Mouse (Mus musculus) heart, adult 2 months (tissue): ENCODE data around the gene Atl2. TPM values are rescaled to one million over a fixed set of nuclear protein-coding genes. Genes with fewer than 3 reads are reported as not detected.

Source experiments
- DNase-seq, 2 experiments: peaks; one replicate each; pipeline ENCODE4 v3.0.0; 2021
- H3K27ac ChIP-seq: fragments of 200-600 bp; 2 replicates; pipeline ENCODE4 v1.8.1; 2022
- H3K27me3 ChIP-seq: fragments of 200-500 bp; 2 replicates; pipeline ENCODE4 v1.6.1; 2012; ENCODE audit warnings: mild to moderate bottlenecking, low read length, inconsistent platforms, mixed read lengths; ENCODE audit not compliant: control insufficient read depth, insufficient read depth
- H3K36me3 ChIP-seq: fragments of 200-500 bp; 2 replicates; pipeline ENCODE4 v1.6.1; 2012; ENCODE audit warnings: low read length, inconsistent platforms; ENCODE audit not compliant: control insufficient read depth, insufficient read depth
- H3K4me1 ChIP-seq: fragments of 200-500 bp; 2 replicates; pipeline ENCODE4 v1.6.1; 2011; ENCODE audit warnings: low read length; ENCODE audit not compliant: control insufficient read depth, insufficient read depth
- H3K4me3 ChIP-seq: fragments of 200-600 bp; 2 replicates; pipeline ENCODE4 v1.8.1; 2022
- H3K79me2 ChIP-seq: fragments of 200-500 bp; replicated peaks from 2 replicates; pipeline ENCODE4 v1.6.1; 2012; ENCODE audit warnings: mild to moderate bottlenecking, inconsistent platforms, low read length, moderate library complexity, mixed read lengths; ENCODE audit not compliant: control insufficient read depth, insufficient read depth
- H3K9ac ChIP-seq: fragments of 200-500 bp; 2 replicates; pipeline ENCODE4 v1.6.1; 2012; ENCODE audit warnings: low read depth, mild to moderate bottlenecking, control low read depth, inconsistent platforms, low read length, mixed read lengths
- CTCF ChIP-seq: fragments of 200-600 bp; IDR thresholded peaks from 2 replicates; pipeline ENCODE4 v1.8.1; 2022; ENCODE audit warnings: antibody characterized with exemption, mild to moderate bottlenecking, moderate library complexity
- EP300 ChIP-seq: fragments of 200-500 bp; IDR thresholded peaks from 2 replicates; pipeline ENCODE4 v1.6.1; 2011; ENCODE audit warnings: low read depth, low read length, control low read depth; ENCODE audit not compliant: insufficient read depth
- POLR2A ChIP-seq: fragments of 200-500 bp; IDR thresholded peaks from 2 replicates; pipeline ENCODE4 v1.6.1; 2011; ENCODE audit warnings: mild to moderate bottlenecking, low read depth, low read length, control low read depth; ENCODE audit not compliant: insufficient read depth
- WGBS: fragments of 180-500 bp; shearing (Covaris S2); methylation state at CpG from one replicate; pipeline ENCODE4 v1.1.7; 2018; 5-methylcytosine and 5-hydroxymethylcytosine counted together
- intact Hi-C: fragments of 180-260 bp; cut with DNase I; formaldehyde crosslinking; loops from one replicate; pipeline ENCODE4 v1.15.1; 2025
- polyA plus RNA-seq: library from polyadenylated mRNA; depleted of rRNA; stranded (reverse); fragments of >200 nt; gene quantifications from 2 replicates; pipeline ENCODE4 v1.2.3, GENCODE M21; 2012
- total RNA-seq, 2 experiments: library from RNA; stranded (reverse); gene quantifications; 2 replicates each; pipeline ENCODE4 v1.2.3; 2021

Atl2 gene
- total and polyA plus RNA-seq, 3 experiments: 16.0 to 36.4 (median 31.9) TPM

DNA sequence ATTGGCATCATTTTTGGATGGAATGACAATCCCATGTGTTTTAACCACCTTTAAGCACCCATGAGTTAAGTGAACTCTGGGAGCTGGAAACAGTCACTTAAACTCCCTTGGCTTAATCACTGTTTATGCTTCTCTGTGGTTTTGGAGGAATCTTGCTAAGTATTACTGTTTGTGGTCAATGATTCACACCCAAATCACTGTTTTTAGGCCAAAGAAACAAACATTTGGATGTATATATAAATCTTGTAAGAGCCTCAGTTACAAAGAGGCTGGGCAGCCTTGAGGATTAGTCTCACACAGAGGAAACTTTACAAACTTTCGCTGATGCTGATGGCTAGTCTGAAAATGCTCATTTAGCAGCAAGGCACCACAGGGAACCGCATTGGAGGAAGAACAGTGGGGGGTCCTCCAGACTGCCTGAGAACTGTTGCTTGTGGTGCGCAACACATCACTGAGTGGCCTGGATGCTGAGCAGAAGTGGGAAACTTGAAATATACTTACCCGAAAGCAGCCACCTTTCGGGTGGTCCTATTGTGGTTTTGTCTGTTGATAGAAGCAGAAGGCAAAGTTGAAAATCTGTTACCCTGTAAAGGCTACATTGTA is 36.9 kb upstream of the Atl2 start:
- Histone ChIP-seq H3K9ac (no peak overlapping the region), H3K4me1 (no peaks in the 10 kb centered on the region), H3K36me3 (no peaks in the 10 kb centered on the region), H3K27me3 (no peaks in the 10 kb centered on the region), H3K79me2 (no peaks in the 10 kb centered on the region), H3K27ac (no peak overlapping the region), H3K4me3 (no peak overlapping the region)
- TF ChIP-seq POLR2A (no peak), EP300 (no peak), CTCF (no peak)
- intact Hi-C loops: no loop called here
- WGBS: 89% methylated on average over 5 of the region's 5 CpGs
- DNase-seq: no peak

DNA sequence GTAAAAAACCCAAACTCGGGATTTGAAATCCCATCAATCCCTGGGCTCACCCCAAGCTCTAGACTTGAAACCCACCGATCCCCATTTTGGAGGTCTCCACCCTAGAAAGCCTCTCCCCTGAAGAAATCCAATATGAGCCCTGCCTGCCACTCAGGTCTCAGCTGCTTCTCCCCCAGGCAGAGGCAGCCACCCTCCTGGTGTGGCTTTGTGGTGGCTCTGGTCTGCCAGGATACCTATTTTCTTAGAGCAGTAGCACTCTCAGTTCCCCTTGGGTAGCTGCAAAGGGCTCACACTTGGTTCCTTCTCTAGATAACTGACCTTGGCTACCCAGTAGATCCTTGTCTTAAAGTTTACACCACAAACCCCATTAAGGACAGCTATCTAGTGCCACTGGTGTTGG is 31.2 kb upstream of the Atl2 start:
- Histone ChIP-seq H3K9ac (no peak overlapping the region), H3K79me2 (no peaks in the 10 kb centered on the region), H3K4me1 (no peaks in the 10 kb centered on the region), H3K36me3 (no peaks in the 10 kb centered on the region), H3K27me3 (no peaks in the 10 kb centered on the region), H3K4me3 (no peak overlapping the region), H3K27ac (no peak overlapping the region)
- TF ChIP-seq EP300 (no peak), POLR2A (no peak), CTCF (no peak)
- no peak for DNase-seq
- 85% methylated on average over 2 of the region's 2 CpGs for WGBS
- intact Hi-C loops: no loop called here

DNA sequence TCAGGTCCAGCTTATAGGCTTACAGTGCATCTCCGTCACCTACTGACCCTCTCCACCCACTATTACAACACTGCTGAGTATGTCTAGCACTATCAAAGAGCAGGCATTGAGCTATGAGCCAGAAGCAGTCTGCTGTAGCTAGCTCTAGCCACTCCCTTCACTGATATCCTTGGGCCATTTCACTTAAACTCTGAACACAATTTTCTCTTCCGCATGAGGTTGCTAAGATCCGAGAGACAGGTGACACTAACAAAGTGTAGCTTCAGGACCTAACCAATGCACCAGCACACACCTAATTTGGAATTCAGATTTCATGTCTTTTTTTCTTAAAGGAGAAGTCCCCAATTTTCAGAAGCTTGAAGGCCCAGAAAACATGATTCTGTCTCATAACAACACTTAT is 30.6 kb upstream of the Atl2 start:
- Histone ChIP-seq H3K9ac (no peak overlapping the region), H3K79me2 (no peaks in the 10 kb centered on the region), H3K36me3 (no peaks in the 10 kb centered on the region), H3K27me3 (no peaks in the 10 kb centered on the region), H3K4me3 (no peak overlapping the region), H3K4me1 (no peaks in the 10 kb centered on the region), H3K27ac (no peak overlapping the region)
- DNase-seq: no peak
- intact Hi-C loops: no loop called here
- no peak for TF ChIP-seq EP300
- TF ChIP-seq POLR2A: no peak
- TF ChIP-seq CTCF: no peak
- 86% methylated on average over 3 of the region's 3 CpGs for WGBS

DNA sequence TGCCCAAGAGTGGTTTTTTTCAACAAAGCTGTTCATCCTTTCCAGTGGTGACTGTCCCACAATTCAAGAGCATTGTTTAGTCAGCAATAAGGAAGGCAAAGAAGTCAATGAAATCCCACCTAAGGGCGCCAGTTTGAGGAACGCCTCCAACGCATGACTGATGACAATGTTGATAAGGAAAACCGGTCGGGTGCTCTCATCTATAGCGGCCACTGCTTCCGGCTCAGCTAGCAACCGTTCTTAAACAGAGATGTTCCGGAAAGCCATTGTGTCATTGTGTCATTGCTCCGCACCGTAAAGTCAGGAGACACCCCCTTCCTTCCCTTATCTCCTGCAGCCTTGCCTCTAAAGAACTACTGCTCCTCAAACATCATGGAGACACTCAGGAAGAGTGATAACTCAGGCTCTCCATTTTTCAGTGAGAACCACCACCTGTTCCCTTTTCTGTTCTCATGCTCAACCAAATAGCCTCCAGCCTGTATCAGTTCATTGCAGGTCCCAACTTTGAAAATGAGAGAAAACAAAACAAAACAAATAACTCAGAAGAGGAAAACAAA is 30.0 kb upstream of the Atl2 start:
- TF ChIP-seq EP300: no peak
- no peak for TF ChIP-seq CTCF
- TF ChIP-seq POLR2A: no peak
- Histone ChIP-seq H3K4me3 (no peak overlapping the region), H3K79me2 (no peaks in the 10 kb centered on the region), H3K9ac (no peak overlapping the region), H3K4me1 (no peaks in the 10 kb centered on the region), H3K27me3 (no peaks in the 10 kb centered on the region), H3K36me3 (no peaks in the 10 kb centered on the region), H3K27ac (no peak overlapping the region)
- DNase-seq: no peak
- WGBS: 57% methylated on average over 11 of the region's 11 CpGs
- intact Hi-C loops: no loop called here

DNA sequence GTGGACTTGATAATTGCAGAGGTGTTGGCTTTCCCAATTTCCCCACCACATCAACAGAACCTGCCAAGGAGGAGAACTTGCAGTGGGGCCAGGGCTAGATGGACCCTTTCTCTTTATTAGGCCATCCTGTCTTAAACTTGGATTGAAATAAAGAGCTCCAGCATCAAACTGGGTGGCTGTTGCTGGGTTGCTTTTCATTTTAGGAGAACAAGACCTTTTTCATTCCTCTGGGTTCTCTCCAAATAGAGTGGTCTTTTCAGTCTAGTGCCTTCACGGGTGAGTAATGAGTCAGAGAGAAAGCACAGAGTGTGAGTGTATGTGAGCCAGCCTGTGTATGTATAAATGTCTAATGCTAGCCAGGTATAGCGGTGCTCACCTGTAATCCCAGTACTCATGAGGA is 24.4 kb upstream of the Atl2 start:
- DNase-seq: no peak
- Histone ChIP-seq H3K27ac (no peak overlapping the region), H3K36me3 (no peaks in the 10 kb centered on the region), H3K4me1 (peaks cover 4% of the 10 kb centered on the region), H3K79me2 (no peaks in the 10 kb centered on the region), H3K27me3 (no peaks in the 10 kb centered on the region), H3K4me3 (no peak overlapping the region), H3K9ac (no peak overlapping the region)
- 66% methylated on average over 2 of the region's 2 CpGs for WGBS
- TF ChIP-seq CTCF: no peak
- intact Hi-C loops: no loop called here

DNA sequence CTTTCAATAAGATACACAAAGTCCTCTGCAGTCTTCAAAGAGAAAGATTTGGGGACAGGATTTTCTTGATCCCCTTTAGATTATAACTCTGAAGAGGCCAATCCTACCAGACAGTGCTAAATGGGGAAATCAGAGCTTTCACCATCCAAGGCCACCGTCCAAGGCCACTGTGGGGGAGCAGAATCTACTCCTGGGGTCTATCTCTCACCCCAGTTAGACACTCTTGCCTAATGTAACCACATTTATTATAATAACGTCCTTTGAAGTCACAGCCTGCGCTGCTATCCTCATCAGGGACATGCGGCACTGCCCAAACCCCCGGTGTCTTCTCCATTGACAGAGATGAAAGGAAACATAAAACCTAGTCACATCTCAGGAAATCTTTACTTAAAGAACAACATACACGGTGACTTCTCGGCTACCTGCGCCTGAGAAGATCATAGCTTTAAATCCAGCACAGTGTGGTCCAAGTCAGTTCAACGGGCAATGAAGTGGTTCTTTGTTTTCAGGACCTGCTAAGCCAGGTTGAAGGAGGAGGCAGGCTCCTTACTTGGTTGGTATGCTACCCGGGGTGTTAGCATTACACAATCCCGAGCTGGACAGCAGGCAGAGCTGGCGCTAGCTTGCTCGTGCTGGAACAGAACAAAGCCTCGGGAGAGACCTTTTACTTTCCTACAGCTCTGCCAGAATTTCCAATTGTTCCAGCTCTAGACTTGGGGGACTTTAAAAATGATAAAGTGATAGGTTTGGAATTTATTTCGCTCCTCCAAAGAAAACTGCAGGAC is 23.8 kb upstream of the Atl2 start:
- Histone ChIP-seq H3K4me1 (peaks cover 4% of the 10 kb centered on the region), H3K9ac (no peak overlapping the region), H3K36me3 (no peaks in the 10 kb centered on the region), H3K4me3 (no peak overlapping the region), H3K27me3 (no peaks in the 10 kb centered on the region), H3K79me2 (no peaks in the 10 kb centered on the region), H3K27ac (peak overlapping the region; percentile 5; the same call in 1 of the 2 replicates)
- WGBS: 56% methylated on average over 15 of the region's 15 CpGs
- DNase-seq: peak; percentile 37 to 63
- TF ChIP-seq POLR2A: no peak
- no peak for TF ChIP-seq CTCF
- peak; percentile 41; the same call in 1 of the 2 replicates for TF ChIP-seq EP300
- intact Hi-C loops: no loop called here
